Mouse (Mus musculus): ENCODE data around the gene Usp53.

GRCm38 (mm10) chr3:123033804-123034203 lies 49.5 kb upstream of the Usp53 start:
- TF ChIP-seq CTCF (IDR thresholded peaks at IDR 0.05; ENCODE audit: low read depth, low read length) (no peak), EP300 (IDR thresholded peaks at IDR 0.05; ENCODE audit: insufficient read depth, low read depth, low read length) (no peak), POLR2A (IDR thresholded peaks at IDR 0.05; ENCODE audit: insufficient read depth, low read length) (no peak)
